Mouse (Mus musculus) midbrain, embryonic 11.5 days (tissue): ENCODE measurements around the gene Gucy1a1. TPM values are rescaled to one million over a fixed set of nuclear protein-coding genes. Genes with fewer than 3 reads are reported as not detected.

Source experiments
- ATAC-seq: fragments of 200-750 bp; cut with Nextera tagmentation; 2 replicates; pipeline ENCODE4 v1.8.0; 2017; ENCODE audit warnings: moderate TSS enrichment, moderate library complexity; ENCODE audit not compliant: low FRiP score
- DNase-seq: peaks from one replicate; pipeline ENCODE4 v3.0.0; 2015; ENCODE audit warnings: low spot score; ENCODE audit errors: missing footprints
- H3K27ac ChIP-seq: fragments of 300-500 bp; sonication (generic); 2 replicates; pipeline ENCODE4 v1.5.1; 2014; ENCODE audit warnings: low read depth, low read length
- H3K27me3 ChIP-seq: fragments of 300-500 bp; sonication (generic); 2 replicates; pipeline ENCODE4 v1.6.1; 2014; ENCODE audit warnings: mild to moderate bottlenecking, low read length, moderate library complexity, mixed read lengths; ENCODE audit not compliant: control insufficient read depth, insufficient read depth
- H3K36me3 ChIP-seq: fragments of 300-500 bp; sonication (generic); 2 replicates; pipeline ENCODE4 v1.6.1; 2014; ENCODE audit warnings: mild to moderate bottlenecking, low read length, moderate library complexity, mixed read lengths; ENCODE audit not compliant: control insufficient read depth, insufficient read depth
- H3K4me1 ChIP-seq: fragments of 300-500 bp; sonication (generic); 2 replicates; pipeline ENCODE4 v1.6.1; 2014; ENCODE audit warnings: low read length; ENCODE audit not compliant: control insufficient read depth, insufficient read depth
- H3K4me2 ChIP-seq: fragments of 300-500 bp; sonication (generic); 2 replicates; pipeline ENCODE4 v1.6.1; 2014; ENCODE audit warnings: mild to moderate bottlenecking, moderate library complexity
- H3K4me3 ChIP-seq: fragments of 300-500 bp; sonication (generic); 2 replicates; pipeline ENCODE4 v1.5.1; 2014; ENCODE audit warnings: low read depth, low read length
- H3K9ac ChIP-seq: fragments of 300-500 bp; sonication (generic); 2 replicates; pipeline ENCODE4 v1.6.1; 2014; ENCODE audit warnings: low read length
- H3K9me3 ChIP-seq: fragments of 300-500 bp; sonication (generic); 2 replicates; pipeline ENCODE4 v1.6.1; 2016; ENCODE audit warnings: low read length; ENCODE audit not compliant: control insufficient read depth
- WGBS: fragments of 180-500 bp; shearing (Covaris S2); extraction: QIAGEN DNeasy Blood & Tissue Kit; methylation state at CpG from one replicate; pipeline ENCODE4 v1.1.7; 2014; 5-methylcytosine and 5-hydroxymethylcytosine counted together
- microRNA-seq: library from miRNA; unstranded; fragments of <30 nt; microRNA quantifications from one replicate; pipeline ENCODE4, GENCODE M21; 2017
- polyA plus RNA-seq: library from polyadenylated mRNA; unstranded; fragments of >200 nt; fragmentation: Nextera tagmentation; extraction: Ambion mirVana; gene quantifications from 2 replicates; pipeline ENCODE4 v1.2.1, GENCODE M21; 2014

Gene Gucy1a1
- polyA plus RNA-seq, 1 experiment from 2014 or later = 3.6 TPM

GRCm38 (mm10) chr3:82043676-82044075 is 101.9 kb downstream of the Gucy1a1 start:
- no peak overlapping the region for H3K9ac ChIP-seq
- DNase-seq (no peak), ATAC-seq (no peak)
- H3K4me1 ChIP-seq = no peaks in the 10 kb centered on the region; the same call in 1 of the 2 replicates
- H3K27me3 ChIP-seq = no peaks in the 10 kb centered on the region
- 90% methylated on average over 6 of the region's 6 CpGs for WGBS
- H3K4me3 ChIP-seq = no peak overlapping the region
- no peaks in the 10 kb centered on the region for H3K36me3 ChIP-seq
- H3K4me2 ChIP-seq = no peak overlapping the region
- no peak overlapping the region for H3K27ac ChIP-seq
- no peaks in the 10 kb centered on the region for H3K9me3 ChIP-seq

Small RNA genes lying within 50 kb of the gene (microRNA-seq; reads per million reads assigned to microRNA genes)
- not detected for gene Mir7010

Other genes with a start within 250 kb of the Gucy1a1 start
- gene Ctso, start 213.2 kb downstream of the Gucy1a1 start, polyA plus RNA-seq = 5.5 and 6.0 TPM in 2 replicates
- gene Tdo2, start 169.6 kb downstream of the Gucy1a1 start, polyA plus RNA-seq = not detected in 2 replicates
- gene Asic5, start 163.5 kb downstream of the Gucy1a1 start, polyA plus RNA-seq = not detected in 2 replicates
- gene Gucy1b1, start 71.1 kb downstream of the Gucy1a1 start, polyA plus RNA-seq = 8.4 and 9.7 TPM in 2 replicates
- 13.9 and 14.4 TPM in 2 replicates for gene Map9, start 212.3 kb upstream of the Gucy1a1 start, polyA plus RNA-seq